Mouse (Mus musculus): ENCODE data around the gene Inf2. TPM values are rescaled to one million over a fixed set of nuclear protein-coding genes. Genes with fewer than 3 reads are reported as not detected.

Inf2 gene
- polyA plus RNA-seq, 1 experiment from 2014 or later, result 2.7 TPM

DNA sequence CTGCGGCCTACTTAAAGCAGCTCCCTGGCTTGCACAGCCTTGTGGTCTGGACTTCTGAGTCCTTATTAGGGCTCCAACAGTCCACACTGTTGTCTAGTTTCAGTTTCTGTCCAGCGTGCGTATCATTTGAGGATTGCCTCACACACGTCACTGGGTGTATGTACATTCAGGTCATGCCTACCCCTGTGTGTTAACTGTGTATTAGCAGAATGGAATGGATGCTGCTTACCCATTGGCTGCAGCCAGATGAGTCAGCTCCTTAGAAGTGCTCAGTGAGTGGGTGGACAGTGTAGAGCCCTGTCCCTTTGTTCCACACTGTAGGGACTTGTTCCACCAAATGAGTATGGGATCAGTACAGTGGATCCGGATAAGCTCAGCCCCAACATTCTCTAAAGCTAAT lies 59.5 kb downstream of the Inf2 start:
- Histone ChIP-seq H3K4me1 (ENCODE audit: control insufficient read depth, low read depth, low read length) (peaks cover 17% of the 10 kb centered on the region), H3K27ac (ENCODE audit: low read length) (no peak overlapping the region), H3K27me3 (ENCODE audit: control insufficient read depth, insufficient read depth, low read depth, low read length) (no peaks in the 10 kb centered on the region), H3K36me3 (ENCODE audit: control insufficient read depth, insufficient read depth) (peaks cover 20% of the 10 kb centered on the region), H3K4me3 (ENCODE audit: low read depth, low read length) (no peak overlapping the region), H3K4me2 (ENCODE audit: low read depth, low read length) (no peak overlapping the region), H3K9me3 (replicated peaks; ENCODE audit: control insufficient read depth, low read length) (no peaks in the 10 kb centered on the region), H3K9ac (ENCODE audit: low read depth, low read length) (no peak overlapping the region)
- no peak for ATAC-seq (ENCODE audit: low read depth)
- WGBS (ENCODE audit: insufficient replicate concordance), result 80% methylated on average over 5 of the region's 5 CpGs

DNA sequence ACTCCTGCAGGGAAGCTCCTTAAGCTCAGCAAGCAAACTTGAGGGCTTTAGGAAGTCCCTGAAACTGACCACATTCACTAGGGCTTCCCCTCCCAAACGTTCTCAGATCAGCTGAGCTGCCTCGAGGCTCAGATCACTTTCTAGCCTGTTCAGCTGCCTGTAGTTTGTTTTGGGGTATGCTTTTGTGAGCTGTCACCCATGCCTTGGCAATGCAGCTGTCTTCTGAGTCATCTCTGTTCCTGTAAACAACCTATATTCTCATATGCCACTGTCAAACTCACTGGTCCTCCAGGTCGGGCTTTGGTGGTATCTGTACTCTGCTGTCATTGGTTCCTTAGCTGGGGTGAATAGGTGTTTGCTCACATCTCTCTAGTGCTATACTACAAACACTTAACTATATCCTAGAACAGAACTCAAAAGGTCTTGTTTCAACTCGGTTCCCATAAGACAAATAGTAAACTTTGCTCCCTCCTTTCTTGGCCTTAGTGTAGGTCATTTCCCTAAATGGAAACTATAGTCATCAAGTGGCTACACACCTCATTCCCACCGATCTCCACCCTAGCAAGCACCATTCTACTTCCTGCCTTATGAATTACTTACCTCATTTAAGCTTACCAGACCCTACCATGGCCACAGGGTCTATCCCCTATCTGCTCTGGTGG lies 63.3 kb downstream of the Inf2 start:
- 52% methylated on average over 5 of the region's 5 CpGs for WGBS (ENCODE audit: insufficient replicate concordance)
- H3K27me3 ChIP-seq (ENCODE audit: control insufficient read depth, insufficient read depth, low read depth, low read length), result no peaks in the 10 kb centered on the region
- no peak overlapping the region for H3K4me2 ChIP-seq (ENCODE audit: low read depth, low read length)
- peaks cover 3% of the 10 kb centered on the region for H3K4me1 ChIP-seq (ENCODE audit: control insufficient read depth, low read depth, low read length)
- no peak overlapping the region for H3K27ac ChIP-seq (ENCODE audit: low read length)
- H3K9me3 ChIP-seq (replicated peaks; ENCODE audit: control insufficient read depth, low read length), result no peaks in the 10 kb centered on the region
- ATAC-seq (ENCODE audit: low read depth), result no peak
- H3K4me3 ChIP-seq (ENCODE audit: low read depth, low read length), result no peak overlapping the region
- H3K36me3 ChIP-seq (ENCODE audit: control insufficient read depth, insufficient read depth), result peaks cover 37% of the 10 kb centered on the region
- no peak overlapping the region for H3K9ac ChIP-seq (ENCODE audit: low read depth, low read length)

GRCm38 (mm10) chr12:112653157-112653824 lies 64.7 kb downstream of the Inf2 start:
- H3K4me2 ChIP-seq (ENCODE audit: low read depth, low read length), result no peak overlapping the region
- peaks cover 3% of the 10 kb centered on the region for H3K4me1 ChIP-seq (ENCODE audit: control insufficient read depth, low read depth, low read length)
- WGBS (ENCODE audit: insufficient replicate concordance), result 51% methylated on average over 7 of the region's 7 CpGs
- no peaks in the 10 kb centered on the region for H3K27me3 ChIP-seq (ENCODE audit: control insufficient read depth, insufficient read depth, low read depth, low read length)
- ATAC-seq (ENCODE audit: low read depth), result peak; percentile 51
- no peaks in the 10 kb centered on the region for H3K9me3 ChIP-seq (replicated peaks; ENCODE audit: control insufficient read depth, low read length)
- H3K4me3 ChIP-seq (ENCODE audit: low read depth, low read length), result no peak overlapping the region
- no peak overlapping the region for H3K9ac ChIP-seq (ENCODE audit: low read depth, low read length)
- H3K27ac ChIP-seq (ENCODE audit: low read length), result no peak overlapping the region
- H3K36me3 ChIP-seq (ENCODE audit: control insufficient read depth, insufficient read depth), result peaks cover 37% of the 10 kb centered on the region

DNA sequence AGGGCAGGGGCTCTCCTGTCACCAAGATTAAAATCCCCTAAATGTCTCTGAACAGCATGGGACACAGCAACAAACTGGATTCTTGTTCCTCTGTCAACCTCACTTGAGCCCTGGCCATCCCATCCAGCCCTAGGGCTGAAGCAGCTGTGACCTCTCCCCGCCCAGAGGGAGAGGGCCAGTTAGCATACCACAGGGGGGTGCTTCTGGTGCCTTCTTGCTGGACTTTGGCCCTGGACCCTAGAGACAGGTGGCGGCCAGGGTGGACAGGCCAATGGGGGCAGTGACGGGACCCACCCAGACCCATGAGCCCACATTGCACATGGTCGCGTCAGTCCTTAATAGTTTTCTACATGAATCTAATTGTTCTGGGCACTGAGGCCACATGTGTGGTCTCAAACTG lies 65.5 kb downstream of the Inf2 start:
- Histone ChIP-seq H3K4me3 (ENCODE audit: low read depth, low read length) (no peak overlapping the region), H3K9me3 (replicated peaks; ENCODE audit: control insufficient read depth, low read length) (no peaks in the 10 kb centered on the region), H3K4me1 (ENCODE audit: control insufficient read depth, low read depth, low read length) (peaks cover 3% of the 10 kb centered on the region), H3K36me3 (ENCODE audit: control insufficient read depth, insufficient read depth) (peaks cover 38% of the 10 kb centered on the region), H3K9ac (ENCODE audit: low read depth, low read length) (no peak overlapping the region), H3K27ac (ENCODE audit: low read length) (no peak overlapping the region), H3K4me2 (ENCODE audit: low read depth, low read length) (no peak overlapping the region), H3K27me3 (ENCODE audit: control insufficient read depth, insufficient read depth, low read depth, low read length) (no peaks in the 10 kb centered on the region)
- WGBS (ENCODE audit: insufficient replicate concordance), result 86% methylated on average over 5 of the region's 5 CpGs
- no peak for ATAC-seq (ENCODE audit: low read depth)

DNA sequence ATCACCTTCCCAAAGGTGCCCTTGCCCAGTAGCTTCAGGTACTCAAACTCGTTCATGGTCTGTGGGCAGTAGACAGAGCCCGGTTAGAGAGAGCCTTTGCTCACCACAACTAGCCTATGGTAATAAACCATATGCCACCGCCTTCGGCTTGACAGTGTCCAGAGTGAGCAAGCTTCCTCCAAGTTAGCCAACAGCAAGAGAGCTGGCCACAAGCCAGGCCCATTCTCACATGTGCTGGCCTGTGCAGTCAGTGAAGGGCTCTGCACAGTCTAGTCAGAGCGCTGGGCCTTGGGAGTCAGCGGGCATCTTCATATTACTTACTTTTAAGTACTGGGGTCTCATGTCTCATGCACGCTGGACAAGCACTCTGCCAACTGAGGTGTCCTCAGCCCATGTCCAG lies 70.0 kb downstream of the Inf2 start:
- ATAC-seq (ENCODE audit: low read depth), result no peak
- Histone ChIP-seq H3K36me3 (ENCODE audit: control insufficient read depth, insufficient read depth) (peaks cover 34% of the 10 kb centered on the region), H3K27ac (ENCODE audit: low read length) (no peak overlapping the region), H3K9ac (ENCODE audit: low read depth, low read length) (no peak overlapping the region), H3K4me3 (ENCODE audit: low read depth, low read length) (no peak overlapping the region), H3K4me2 (ENCODE audit: low read depth, low read length) (no peak overlapping the region), H3K27me3 (ENCODE audit: control insufficient read depth, insufficient read depth, low read depth, low read length) (no peaks in the 10 kb centered on the region), H3K4me1 (ENCODE audit: control insufficient read depth, low read depth, low read length) (no peaks in the 10 kb centered on the region), H3K9me3 (replicated peaks; ENCODE audit: control insufficient read depth, low read length) (no peaks in the 10 kb centered on the region)
- WGBS (ENCODE audit: insufficient replicate concordance), result 85% methylated on average over 7 of the region's 7 CpGs

DNA sequence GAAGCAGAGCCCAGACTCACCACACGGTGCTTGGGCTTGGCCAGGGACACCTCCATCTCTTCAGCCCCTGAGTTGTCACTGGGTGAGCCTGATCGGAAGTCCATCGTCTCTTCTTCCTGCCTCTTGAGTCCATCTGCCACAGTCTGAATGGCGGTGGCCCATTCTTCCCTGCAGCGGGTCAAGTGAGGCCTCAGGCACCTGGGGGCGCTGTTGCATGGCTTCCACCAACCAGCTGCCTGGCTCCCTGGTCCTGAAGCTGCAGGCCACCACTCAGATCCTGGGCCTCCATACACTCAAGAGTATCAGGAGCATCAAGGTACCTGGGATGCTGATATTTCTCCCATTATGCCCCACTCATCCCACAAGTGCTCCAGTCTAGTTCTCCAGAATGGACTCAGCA lies 70.5 kb downstream of the Inf2 start:
- Histone ChIP-seq H3K9ac (ENCODE audit: low read depth, low read length) (no peak overlapping the region), H3K4me3 (ENCODE audit: low read depth, low read length) (no peak overlapping the region), H3K27me3 (ENCODE audit: control insufficient read depth, insufficient read depth, low read depth, low read length) (no peaks in the 10 kb centered on the region), H3K4me2 (ENCODE audit: low read depth, low read length) (no peak overlapping the region), H3K4me1 (ENCODE audit: control insufficient read depth, low read depth, low read length) (no peaks in the 10 kb centered on the region), H3K27ac (ENCODE audit: low read length) (no peak overlapping the region), H3K9me3 (replicated peaks; ENCODE audit: control insufficient read depth, low read length) (no peaks in the 10 kb centered on the region), H3K36me3 (ENCODE audit: control insufficient read depth, insufficient read depth) (peaks cover 30% of the 10 kb centered on the region)
- 76% methylated on average over 6 of the region's 6 CpGs for WGBS (ENCODE audit: insufficient replicate concordance)
- ATAC-seq (ENCODE audit: low read depth), result no peak

GRCm38 (mm10) chr12:112660576-112661326 lies 72.2 kb downstream of the Inf2 start:
- H3K36me3 ChIP-seq (ENCODE audit: control insufficient read depth, insufficient read depth), result peaks cover 26% of the 10 kb centered on the region
- H3K27ac ChIP-seq (ENCODE audit: low read length), result no peak overlapping the region
- H3K4me3 ChIP-seq (ENCODE audit: low read depth, low read length), result no peak overlapping the region
- 65% methylated on average over 5 of the region's 5 CpGs for WGBS (ENCODE audit: insufficient replicate concordance)
- H3K4me2 ChIP-seq (ENCODE audit: low read depth, low read length), result no peak overlapping the region
- H3K9me3 ChIP-seq (replicated peaks; ENCODE audit: control insufficient read depth, low read length), result no peaks in the 10 kb centered on the region
- no peak overlapping the region for H3K9ac ChIP-seq (ENCODE audit: low read depth, low read length)
- 0 out of 2 replicates have a peak, but pooled peaks have one; percentile 5 for ATAC-seq (ENCODE audit: low read depth)
- no peaks in the 10 kb centered on the region for H3K27me3 ChIP-seq (ENCODE audit: control insufficient read depth, insufficient read depth, low read depth, low read length)
- H3K4me1 ChIP-seq (ENCODE audit: control insufficient read depth, low read depth, low read length), result no peaks in the 10 kb centered on the region

- WGBS (ENCODE audit: insufficient replicate concordance), result 85% methylated on average over 3 of the region's 3 CpGs
- H3K4me2 ChIP-seq (ENCODE audit: low read depth, low read length), result no peak overlapping the region
- ATAC-seq (ENCODE audit: low read depth), result no peak
- no peak overlapping the region for H3K9ac ChIP-seq (ENCODE audit: low read depth, low read length)
- no peak overlapping the region for H3K27ac ChIP-seq (ENCODE audit: low read length)
- no peak overlapping the region for H3K4me3 ChIP-seq (ENCODE audit: low read depth, low read length)
- H3K4me1 ChIP-seq (ENCODE audit: control insufficient read depth, low read depth, low read length), result no peaks in the 10 kb centered on the region
- H3K36me3 ChIP-seq (ENCODE audit: control insufficient read depth, insufficient read depth), result peaks cover 21% of the 10 kb centered on the region
- no peaks in the 10 kb centered on the region for H3K27me3 ChIP-seq (ENCODE audit: control insufficient read depth, insufficient read depth, low read depth, low read length)
- H3K9me3 ChIP-seq (replicated peaks; ENCODE audit: control insufficient read depth, low read length), result no peaks in the 10 kb centered on the region
Measured at GRCm38 (mm10) chr12:112661327-112661605, 72.7 kb downstream of the Inf2 start.

GRCm38 (mm10) chr12:112661851-112662250 lies 73.3 kb downstream of the Inf2 start:
- Histone ChIP-seq H3K36me3 (ENCODE audit: control insufficient read depth, insufficient read depth) (peaks cover 17% of the 10 kb centered on the region), H3K4me2 (ENCODE audit: low read depth, low read length) (no peak overlapping the region), H3K27me3 (ENCODE audit: control insufficient read depth, insufficient read depth, low read depth, low read length) (no peaks in the 10 kb centered on the region), H3K27ac (ENCODE audit: low read length) (no peak overlapping the region), H3K4me3 (ENCODE audit: low read depth, low read length) (no peak overlapping the region), H3K9ac (ENCODE audit: low read depth, low read length) (no peak overlapping the region), H3K4me1 (ENCODE audit: control insufficient read depth, low read depth, low read length) (no peaks in the 10 kb centered on the region), H3K9me3 (replicated peaks; ENCODE audit: control insufficient read depth, low read length) (no peaks in the 10 kb centered on the region)
- 76% methylated on average over 9 of the region's 9 CpGs for WGBS (ENCODE audit: insufficient replicate concordance)
- ATAC-seq (ENCODE audit: low read depth), result no peak
